Mouse (Mus musculus) lung, postnatal 25 days (tissue): ENCODE results near the gene Cdk12.

ENCODE experiments used
- DNase-seq: peaks from one replicate; pipeline ENCODE4 v3.0.0; 2022; ENCODE audit warnings: low spot score

Gene Cdk12

GRCm38 (mm10) chr11:98318421-98319116, 115.7 kb downstream of the Cdk12 start:
- DNase-seq = no peak

GRCm38 (mm10) chr11:98319120-98319519, 116.3 kb downstream of the Cdk12 start:
- DNase-seq = no peak

- no peak for DNase-seq
Observed at GRCm38 (mm10) chr11:98319544-98319943, 116.7 kb downstream of the Cdk12 start.

- no peak for DNase-seq
Observed at GRCm38 (mm10) chr11:98319944-98320343, 117.1 kb downstream of the Cdk12 start.

GRCm38 (mm10) chr11:98320381-98320780, 117.5 kb downstream of the Cdk12 start:
- DNase-seq = no peak

GRCm38 (mm10) chr11:98320806-98321676, 118.2 kb downstream of the Cdk12 start:
- no peak for DNase-seq

GRCm38 (mm10) chr11:98321677-98322003, 118.8 kb downstream of the Cdk12 start:
- no peak for DNase-seq

GRCm38 (mm10) chr11:98322159-98322558, 119.3 kb downstream of the Cdk12 start:
- no peak for DNase-seq

- DNase-seq = no peak
Observed at GRCm38 (mm10) chr11:98323136-98323866, 120.4 kb downstream of the Cdk12 start.

GRCm38 (mm10) chr11:98323933-98324332, 121.1 kb downstream of the Cdk12 start:
- DNase-seq = no peak

GRCm38 (mm10) chr11:98325191-98325820, 122.4 kb downstream of the Cdk12 start:
- no peak for DNase-seq

- no peak for DNase-seq
Observed at GRCm38 (mm10) chr11:98325821-98326218, 123.0 kb downstream of the Cdk12 start.

- no peak for DNase-seq
Observed at GRCm38 (mm10) chr11:98326741-98327135, 123.9 kb downstream of the Cdk12 start.

- DNase-seq = no peak
Observed at GRCm38 (mm10) chr11:98327136-98328030, 124.5 kb downstream of the Cdk12 start.

GRCm38 (mm10) chr11:98328031-98328370, 125.1 kb downstream of the Cdk12 start:
- no peak for DNase-seq
